Mouse (Mus musculus): Measurements from ENCODE around the gene Srebf2. TPM values are rescaled to one million over a fixed set of nuclear protein-coding genes. Genes with fewer than 3 reads are reported as not detected.
A peak's percentile ranks its signal among the peaks of the same experiment; 100 is the strongest.
"Not testable (repeated sequence)": the region's sequence is repeated elsewhere in the genome, so short reads cannot be mapped to it uniquely, and the experiment has no call there.

Srebf2 gene
- 180 TPM for polyA plus RNA-seq (2012; fragmentation: generic; extraction: Trizol)
- long read RNA-seq, experiment 1, full-length matches to known transcripts = 21 of 44 reads
- long read RNA-seq, experiment 1, partial matches to known transcripts = 19 of 44 reads
- long read RNA-seq, experiment 1, other reads (novel, unspliced or antisense) = 4 of 44 reads
- long read RNA-seq, experiment 2, full-length matches to known transcripts = 146 of 186 reads
- long read RNA-seq, experiment 2, partial matches to known transcripts = 25 of 186 reads
- long read RNA-seq, experiment 2, other reads (novel, unspliced or antisense) = 15 of 186 reads

GRCm38 (mm10) chr15:82146770-82147610 lies at the start of gene Srebf2:
Gene Srebf2 (plus strand): TSS chr15:82147181.
- peaks cover 20% of the 10 kb centered on the region for H3K36me3 ChIP-seq (ENCODE audit: control insufficient read depth, insufficient read depth)
- TF ChIP-seq USF1 (IDR thresholded peaks at IDR 0.05; ENCODE audit: low read depth) (no peak), MAX (IDR thresholded peaks at IDR 0.05) (peak; percentile 29), CEBPB (IDR thresholded peaks at IDR 0.05; ENCODE audit: low read depth) (peak; percentile 62)
- peaks cover 49% of the 10 kb centered on the region for H3K79me2 ChIP-seq (ENCODE audit: control insufficient read depth, insufficient read depth)

DNA sequence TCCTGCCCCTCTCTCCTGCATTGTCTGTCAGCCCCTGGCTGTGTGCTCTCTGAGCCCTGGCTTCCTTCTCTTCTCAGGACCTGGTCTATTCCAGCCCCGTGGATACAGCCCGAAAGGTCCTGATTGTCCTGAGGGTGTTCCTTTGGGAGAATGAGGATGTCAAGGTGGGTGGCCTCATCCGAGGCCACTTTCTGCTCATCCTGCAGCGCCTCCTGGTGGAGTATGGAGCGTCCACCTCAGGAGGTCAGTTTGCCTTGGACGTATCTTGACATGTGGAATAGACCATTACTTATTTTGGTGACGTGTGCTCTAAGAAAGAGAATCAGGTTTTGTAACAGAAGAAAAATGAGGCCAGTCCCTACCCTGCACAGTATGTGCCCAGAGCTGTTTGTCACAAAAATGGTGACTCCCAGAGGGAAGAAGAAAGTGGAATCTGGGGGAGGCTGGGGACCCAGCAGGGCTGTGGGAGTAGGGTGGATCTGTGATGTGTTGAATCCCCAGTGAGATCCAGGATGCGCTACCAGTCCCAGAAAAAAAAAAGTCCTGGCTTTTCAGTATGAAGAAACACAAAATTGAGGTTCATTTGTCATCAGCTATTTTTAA lies 39.9 kb upstream of the Srebf2 start:
- no peaks in the 10 kb centered on the region for H3K79me3 ChIP-seq (ENCODE audit: low read depth)
- TF ChIP-seq CTCF (IDR thresholded peaks at IDR 0.05; ENCODE audit: control insufficient read depth, insufficient read depth, insufficient read length) (peak; percentile 74), FOSL1 (IDR thresholded peaks at IDR 0.05; ENCODE audit: insufficient read depth, low read length, poor library complexity, severe bottlenecking) (no peak), CEBPB (IDR thresholded peaks at IDR 0.05; ENCODE audit: low read depth) (no peak), USF1 (IDR thresholded peaks at IDR 0.05; ENCODE audit: low read depth) (no peak), MYOG (IDR thresholded peaks at IDR 0.05; ENCODE audit: control insufficient read depth, extremely low read depth, insufficient read length) (no peak), MYOD1 (IDR thresholded peaks at IDR 0.05; ENCODE audit: control insufficient read depth, insufficient read length, low read depth) (no peak), MAX (IDR thresholded peaks at IDR 0.05) (no peak)
- no peak overlapping the region for H3K4me3 ChIP-seq (ENCODE audit: insufficient read depth, poor library complexity, severe bottlenecking)
- no peaks in the 10 kb centered on the region for H3K36me3 ChIP-seq (ENCODE audit: control insufficient read depth, insufficient read depth)
- peaks cover 81% of the 10 kb centered on the region for H3K27me3 ChIP-seq (ENCODE audit: control insufficient read depth, insufficient read depth, insufficient read length)
- H3ac ChIP-seq (ENCODE audit: control insufficient read depth, insufficient read length, low read depth) = no peak overlapping the region
- no peaks in the 10 kb centered on the region for H3K79me2 ChIP-seq (ENCODE audit: control insufficient read depth, insufficient read depth)

More at GRCm38 (mm10) chr15:82146770-82147610, at the start of gene Srebf2:
- Histone ChIP-seq H3K4me3 (ENCODE audit: insufficient read depth, poor library complexity, severe bottlenecking) (peak within 1 kb of the TSS; percentile 97), H3ac (ENCODE audit: control insufficient read depth, insufficient read length, low read depth) (peak within 1 kb of the TSS; percentile 47), H3K27me3 (ENCODE audit: control insufficient read depth, insufficient read depth, insufficient read length) (no peaks in the 10 kb centered on the region), H3K79me3 (ENCODE audit: low read depth) (peaks cover 42% of the 10 kb centered on the region)

- TF ChIP-seq MYOD1 (IDR thresholded peaks at IDR 0.05; ENCODE audit: control insufficient read depth, insufficient read length, low read depth) = no peak
- no peak for TF ChIP-seq CEBPB (IDR thresholded peaks at IDR 0.05; ENCODE audit: low read depth)
- no peak for TF ChIP-seq FOSL1 (IDR thresholded peaks at IDR 0.05; ENCODE audit: insufficient read depth, low read length, poor library complexity, severe bottlenecking)
- TF ChIP-seq MYOG (IDR thresholded peaks at IDR 0.05; ENCODE audit: control insufficient read depth, extremely low read depth, insufficient read length) = no peak
- no peak for TF ChIP-seq MAX (IDR thresholded peaks at IDR 0.05)
- TF ChIP-seq USF1 (IDR thresholded peaks at IDR 0.05; ENCODE audit: low read depth) = no peak
- no peak for TF ChIP-seq CTCF (IDR thresholded peaks at IDR 0.05; ENCODE audit: control insufficient read depth, insufficient read depth, insufficient read length)
- Histone ChIP-seq H3K79me2 (ENCODE audit: control insufficient read depth, insufficient read depth) (no peaks in the 10 kb centered on the region), H3ac (ENCODE audit: control insufficient read depth, insufficient read length, low read depth) (no peak overlapping the region), H3K27me3 (ENCODE audit: control insufficient read depth, insufficient read depth, insufficient read length) (peaks cover 20% of the 10 kb centered on the region), H3K36me3 (ENCODE audit: control insufficient read depth, insufficient read depth) (no peaks in the 10 kb centered on the region), H3K4me3 (ENCODE audit: insufficient read depth, poor library complexity, severe bottlenecking) (no peak overlapping the region), H3K79me3 (ENCODE audit: low read depth) (no peaks in the 10 kb centered on the region)
Observed at GRCm38 (mm10) chr15:82120544-82120943, 26.4 kb upstream of the Srebf2 start.

DNA sequence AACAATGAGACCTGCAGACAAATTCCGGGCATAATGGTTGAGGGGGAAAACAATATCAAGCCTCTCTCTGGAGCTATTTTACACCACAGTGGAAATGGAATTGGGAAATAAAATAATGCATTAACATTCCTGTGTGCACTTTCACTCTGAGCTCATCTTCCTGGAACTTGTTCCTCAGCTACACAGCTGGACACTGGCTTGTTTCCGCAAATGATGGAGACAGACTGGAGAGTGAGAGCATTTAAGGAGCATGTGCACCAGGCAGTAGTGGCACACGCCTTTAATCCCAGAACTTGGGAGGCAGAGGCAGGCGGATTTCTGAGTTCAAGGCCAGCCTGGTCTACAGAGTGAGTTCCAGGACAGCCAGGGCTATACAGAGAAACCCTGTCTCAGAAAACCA lies 20.3 kb upstream of the Srebf2 start:
- H3ac ChIP-seq (ENCODE audit: control insufficient read depth, insufficient read length, low read depth); H3K79me2 ChIP-seq (ENCODE audit: control insufficient read depth, insufficient read depth); H3K4me3 ChIP-seq (ENCODE audit: insufficient read depth, poor library complexity, severe bottlenecking); H3K27me3 ChIP-seq (ENCODE audit: control insufficient read depth, insufficient read depth, insufficient read length); H3K79me3 ChIP-seq (ENCODE audit: low read depth): not testable (repeated sequence)
- H3K36me3 ChIP-seq (ENCODE audit: control insufficient read depth, insufficient read depth) = peaks cover 13% of the 10 kb centered on the region

- H3K36me3 ChIP-seq (ENCODE audit: control insufficient read depth, insufficient read depth) = peaks cover 17% of the 10 kb centered on the region
- TF ChIP-seq CTCF (IDR thresholded peaks at IDR 0.05; ENCODE audit: control insufficient read depth, insufficient read depth, insufficient read length) = no peak
- peak; percentile 99 for TF ChIP-seq MAX (IDR thresholded peaks at IDR 0.05)
- peak; percentile 92 for TF ChIP-seq MYOD1 (IDR thresholded peaks at IDR 0.05; ENCODE audit: control insufficient read depth, insufficient read length, low read depth)
- H3ac ChIP-seq (ENCODE audit: control insufficient read depth, insufficient read length, low read depth) = peak within 1 kb of the TSS; percentile 78
- peak within 1 kb of the TSS; percentile 74 for H3K4me3 ChIP-seq (ENCODE audit: insufficient read depth, poor library complexity, severe bottlenecking)
- H3K79me2 ChIP-seq (ENCODE audit: control insufficient read depth, insufficient read depth) = peaks cover 7% of the 10 kb centered on the region
- H3K27me3 ChIP-seq (ENCODE audit: control insufficient read depth, insufficient read depth, insufficient read length) = peaks cover 5% of the 10 kb centered on the region
- no peaks in the 10 kb centered on the region for H3K79me3 ChIP-seq (ENCODE audit: low read depth)
Observed at GRCm38 (mm10) chr15:82127426-82128374, 19.3 kb upstream of the Srebf2 start, which contains the start of gene Ccdc134. Gene Ccdc134 (plus strand): TSS chr15:82127922.

All from C2C12 (cell line).